Mouse (Mus musculus): ENCODE measurements around the gene Ints6. TPM values are rescaled to one million over a fixed set of nuclear protein-coding genes. Genes with fewer than 3 reads are reported as not detected.

Ints6 gene
- polyA plus RNA-seq, 1 experiment from 2014 or later = 32.1 TPM

DNA sequence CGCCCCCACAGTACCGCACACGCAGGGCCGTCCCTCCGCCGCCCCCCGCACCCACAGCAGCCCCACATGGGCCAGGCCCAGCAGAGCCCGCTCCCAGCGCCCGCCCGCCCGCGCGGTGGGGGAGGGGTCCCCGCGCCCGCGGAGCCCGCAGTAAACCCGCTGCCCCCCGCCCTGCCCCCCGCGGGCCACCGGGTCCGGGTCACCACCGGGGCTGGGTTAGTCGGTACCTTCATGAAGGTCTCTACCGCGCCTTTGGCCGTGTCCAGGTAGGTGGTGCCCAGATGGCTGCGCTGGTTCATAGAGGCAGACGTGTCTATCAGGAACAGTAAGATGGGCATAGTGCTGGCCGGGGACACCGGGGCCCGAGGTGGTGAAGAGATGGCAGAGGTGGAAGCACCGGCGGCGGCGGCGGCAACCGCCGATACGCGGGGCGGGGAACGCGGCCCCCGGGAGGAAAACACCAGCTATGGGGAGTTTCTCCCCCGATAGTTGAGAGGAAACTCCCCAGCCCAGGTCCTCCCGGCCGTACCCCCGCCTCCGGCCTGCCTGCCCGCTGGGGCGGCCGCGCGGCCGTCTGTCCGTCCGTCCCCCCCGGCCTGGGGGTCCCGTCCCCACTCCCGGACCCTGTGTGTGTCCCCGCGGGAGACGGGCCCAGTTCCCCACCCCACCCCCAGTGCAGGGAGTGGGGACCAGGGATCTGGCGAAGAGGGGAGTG, 491 bp downstream of the Ints6 start:
- WGBS = 1% methylated on average over 43 of the region's 68 CpGs
- Histone ChIP-seq H3K9ac (ENCODE audit: low read depth, low read length) (peak overlapping the region; percentile 99), H3K9me3 (ENCODE audit: control insufficient read depth, low read length) (no peaks in the 10 kb centered on the region), H3K27me3 (ENCODE audit: control insufficient read depth, insufficient read depth, low read length) (no peaks in the 10 kb centered on the region), H3K4me2 (replicated peaks; ENCODE audit: low read depth, low read length) (peak overlapping the region; percentile 44), H3K4me3 (ENCODE audit: low read length) (peak overlapping the region; percentile 99), H3K36me3 (ENCODE audit: control insufficient read depth, insufficient read depth, low read length) (peaks cover 12% of the 10 kb centered on the region), H3K27ac (ENCODE audit: low read depth, low read length) (peak overlapping the region; percentile 98), H3K4me1 (ENCODE audit: control insufficient read depth, insufficient read depth, low read length) (0 out of 2 replicates have a peak, but pooled peaks cover 3% of the 10 kb centered on the region)
- peak; percentile 47 for ATAC-seq (ENCODE audit: low FRiP score, low TSS enrichment)

DNA sequence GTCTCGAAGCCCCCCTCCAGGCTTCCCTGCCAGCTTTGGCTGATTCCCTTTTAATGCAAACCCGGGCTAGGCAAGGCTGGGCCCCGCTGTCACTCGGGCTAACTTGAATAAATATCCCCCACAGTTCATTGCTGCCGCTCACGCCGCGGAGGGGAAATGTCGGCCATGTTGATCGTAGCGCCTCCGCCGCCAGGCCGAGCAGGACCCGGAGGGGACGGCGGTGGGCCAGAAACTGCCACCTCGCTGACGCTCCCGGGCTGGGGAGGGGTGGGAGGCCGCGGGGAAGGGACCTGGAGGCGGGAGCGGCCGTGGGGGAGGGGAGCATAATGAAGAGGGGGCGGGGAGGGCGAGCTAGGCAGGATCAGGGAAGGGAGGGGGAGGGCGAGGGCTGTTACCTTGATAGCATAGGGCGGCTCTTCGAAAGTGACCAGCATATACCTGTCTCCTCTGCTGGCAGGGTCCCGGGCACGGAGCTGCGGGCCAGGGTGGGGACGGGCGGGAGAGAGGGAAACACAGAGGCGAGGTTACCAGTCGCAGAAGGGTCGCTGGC, 1.1 kb downstream of the Ints6 start:
- Histone ChIP-seq H3K27me3 (ENCODE audit: control insufficient read depth, insufficient read depth, low read length) (no peaks in the 10 kb centered on the region), H3K4me1 (ENCODE audit: control insufficient read depth, insufficient read depth, low read length) (0 out of 2 replicates have a peak, but pooled peaks cover 3% of the 10 kb centered on the region), H3K36me3 (ENCODE audit: control insufficient read depth, insufficient read depth, low read length) (peaks cover 12% of the 10 kb centered on the region), H3K9ac (ENCODE audit: low read depth, low read length) (peak overlapping the region; percentile 99), H3K27ac (ENCODE audit: low read depth, low read length) (peak overlapping the region; percentile 98), H3K9me3 (ENCODE audit: control insufficient read depth, low read length) (no peaks in the 10 kb centered on the region), H3K4me3 (ENCODE audit: low read length) (peak overlapping the region; percentile 99), H3K4me2 (replicated peaks; ENCODE audit: low read depth, low read length) (peak overlapping the region; percentile 44)
- peak; percentile 50 for ATAC-seq (ENCODE audit: low FRiP score, low TSS enrichment)
- 2% methylated on average over 36 of the region's 38 CpGs for WGBS

DNA sequence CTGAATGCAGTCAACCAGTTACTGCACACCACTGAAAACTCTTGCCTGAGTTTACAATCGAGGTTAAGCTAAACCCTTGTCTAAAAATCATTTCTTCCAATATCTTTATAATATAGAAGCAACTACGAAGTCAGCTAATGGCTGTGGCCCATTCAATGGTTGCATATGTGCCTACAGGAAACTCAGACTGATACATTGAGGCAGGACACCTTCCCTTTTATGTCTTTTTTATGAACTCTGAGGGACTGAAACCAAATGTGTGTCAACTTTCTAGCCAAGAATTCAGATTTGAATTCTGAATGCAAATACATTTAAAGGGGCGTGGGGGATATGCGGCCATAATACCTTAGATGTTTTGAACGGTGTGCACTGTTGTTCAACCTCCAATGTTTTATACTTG, 2.3 kb downstream of the Ints6 start:
- WGBS = 92% methylated on average over 5 of the region's 5 CpGs

DNA sequence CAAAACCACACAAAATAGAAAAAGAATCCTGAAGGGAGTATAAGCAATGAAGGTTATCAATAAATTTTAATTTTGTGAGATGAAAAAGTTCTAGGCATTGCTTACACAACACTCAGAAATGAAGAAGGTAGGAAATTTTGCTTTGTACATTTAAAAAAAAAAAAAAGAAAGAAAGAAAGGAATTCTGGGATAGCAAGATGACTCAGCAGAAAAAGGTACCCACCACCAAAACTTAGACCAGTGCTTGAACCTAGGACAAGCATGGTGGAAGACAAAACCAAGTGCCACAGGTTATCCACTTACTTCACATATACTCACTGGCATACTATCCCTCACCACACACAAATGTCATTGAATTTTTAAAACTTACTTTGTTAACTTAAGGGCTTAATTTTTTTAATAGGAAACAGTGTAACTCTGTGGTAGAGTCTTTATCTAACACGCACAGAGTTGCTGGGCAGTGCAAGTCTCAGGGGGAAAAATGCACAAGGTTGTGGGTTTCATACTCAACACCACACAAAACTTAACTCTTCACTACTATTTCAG, 5.8 kb downstream of the Ints6 start:
- Histone ChIP-seq H3K36me3 (ENCODE audit: control insufficient read depth, insufficient read depth, low read length) (peaks cover 27% of the 10 kb centered on the region), H3K4me1 (ENCODE audit: control insufficient read depth, insufficient read depth, low read length) (no peaks in the 10 kb centered on the region), H3K27me3 (ENCODE audit: control insufficient read depth, insufficient read depth, low read length) (no peaks in the 10 kb centered on the region), H3K4me2 (replicated peaks; ENCODE audit: low read depth, low read length) (no peak overlapping the region), H3K9me3 (ENCODE audit: control insufficient read depth, low read length) (no peaks in the 10 kb centered on the region), H3K27ac (ENCODE audit: low read depth, low read length) (no peak overlapping the region), H3K4me3 (ENCODE audit: low read length) (no peak overlapping the region), H3K9ac (ENCODE audit: low read depth, low read length) (no peak overlapping the region)
- WGBS = 88% methylated on average over 1 of the region's 1 CpGs
- ATAC-seq (ENCODE audit: low FRiP score, low TSS enrichment) = no peak

More for the DNA sequence above, 2.3 kb downstream of the Ints6 start:
- Histone ChIP-seq H3K4me3 (ENCODE audit: low read length) (no peak overlapping the region), H3K36me3 (ENCODE audit: control insufficient read depth, insufficient read depth, low read length) (peaks cover 17% of the 10 kb centered on the region), H3K27ac (ENCODE audit: low read depth, low read length) (no peak overlapping the region), H3K4me2 (replicated peaks; ENCODE audit: low read depth, low read length) (no peak overlapping the region), H3K27me3 (ENCODE audit: control insufficient read depth, insufficient read depth, low read length) (no peaks in the 10 kb centered on the region), H3K9me3 (ENCODE audit: control insufficient read depth, low read length) (no peaks in the 10 kb centered on the region), H3K4me1 (ENCODE audit: control insufficient read depth, insufficient read depth, low read length) (0 out of 2 replicates have a peak, but pooled peaks cover 3% of the 10 kb centered on the region), H3K9ac (ENCODE audit: low read depth, low read length) (no peak overlapping the region)
- ATAC-seq (ENCODE audit: low FRiP score, low TSS enrichment) = no peak

DNA sequence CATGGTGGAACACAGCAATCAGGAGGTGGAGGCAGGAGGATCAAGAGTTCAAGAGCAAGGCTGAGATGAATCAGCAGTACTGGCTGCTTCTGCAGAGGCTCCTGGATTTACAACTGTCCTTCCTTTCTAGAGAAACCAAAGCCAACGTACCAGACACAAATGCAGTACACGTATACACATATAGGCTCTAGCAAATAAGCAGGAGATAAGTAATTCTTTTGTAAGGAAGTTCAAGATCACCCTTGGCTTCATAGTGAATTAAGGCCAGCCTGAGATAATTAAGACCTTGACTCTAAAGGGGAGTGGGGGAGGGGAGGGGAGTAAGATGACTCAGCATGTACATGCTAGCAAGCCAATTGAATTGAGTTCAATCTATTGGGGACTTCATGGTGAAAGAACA, 9.5 kb downstream of the Ints6 start:
- Histone ChIP-seq H3K27ac (ENCODE audit: low read depth, low read length) (no peak overlapping the region), H3K4me1 (ENCODE audit: control insufficient read depth, insufficient read depth, low read length) (no peaks in the 10 kb centered on the region), H3K27me3 (ENCODE audit: control insufficient read depth, insufficient read depth, low read length) (no peaks in the 10 kb centered on the region), H3K9me3 (ENCODE audit: control insufficient read depth, low read length) (no peaks in the 10 kb centered on the region), H3K4me2 (replicated peaks; ENCODE audit: low read depth, low read length) (no peak overlapping the region), H3K4me3 (ENCODE audit: low read length) (no peak overlapping the region), H3K36me3 (ENCODE audit: control insufficient read depth, insufficient read depth, low read length) (peaks cover 19% of the 10 kb centered on the region; the same call in 1 of the 2 replicates), H3K9ac (ENCODE audit: low read depth, low read length) (no peak overlapping the region)
- 82% methylated on average over 2 of the region's 2 CpGs for WGBS
- no peak for ATAC-seq (ENCODE audit: low FRiP score, low TSS enrichment)

DNA sequence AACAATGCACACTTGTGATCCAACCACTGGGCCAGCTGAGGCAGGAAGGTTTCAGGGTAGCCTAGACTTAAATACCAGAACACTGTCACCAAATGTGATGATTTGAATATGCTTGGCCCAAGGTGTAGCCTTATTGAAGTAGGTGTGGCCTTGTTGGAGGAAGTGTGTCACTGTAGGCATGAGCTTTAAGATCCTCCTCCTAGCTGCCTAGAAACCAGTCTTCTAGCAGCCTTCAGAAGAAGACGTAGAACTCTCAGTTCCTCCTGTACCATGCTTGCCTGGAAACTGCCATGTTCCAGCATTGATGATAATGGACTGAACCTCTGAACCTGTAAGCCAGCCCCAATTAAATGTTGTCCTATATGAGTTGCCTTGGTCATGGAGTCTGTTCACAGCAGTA, 25.3 kb downstream of the Ints6 start:
- 91% methylated on average over 1 of the region's 1 CpGs for WGBS
- Histone ChIP-seq H3K4me3 (ENCODE audit: low read length) (no peak overlapping the region), H3K36me3 (ENCODE audit: control insufficient read depth, insufficient read depth, low read length) (peaks cover 40% of the 10 kb centered on the region), H3K9ac (ENCODE audit: low read depth, low read length) (no peak overlapping the region), H3K27me3 (ENCODE audit: control insufficient read depth, insufficient read depth, low read length) (no peaks in the 10 kb centered on the region), H3K4me1 (ENCODE audit: control insufficient read depth, insufficient read depth, low read length) (no peaks in the 10 kb centered on the region), H3K27ac (ENCODE audit: low read depth, low read length) (no peak overlapping the region), H3K4me2 (replicated peaks; ENCODE audit: low read depth, low read length) (no peak overlapping the region), H3K9me3 (ENCODE audit: control insufficient read depth, low read length) (no peaks in the 10 kb centered on the region)
- ATAC-seq (ENCODE audit: low FRiP score, low TSS enrichment) = no peak

DNA sequence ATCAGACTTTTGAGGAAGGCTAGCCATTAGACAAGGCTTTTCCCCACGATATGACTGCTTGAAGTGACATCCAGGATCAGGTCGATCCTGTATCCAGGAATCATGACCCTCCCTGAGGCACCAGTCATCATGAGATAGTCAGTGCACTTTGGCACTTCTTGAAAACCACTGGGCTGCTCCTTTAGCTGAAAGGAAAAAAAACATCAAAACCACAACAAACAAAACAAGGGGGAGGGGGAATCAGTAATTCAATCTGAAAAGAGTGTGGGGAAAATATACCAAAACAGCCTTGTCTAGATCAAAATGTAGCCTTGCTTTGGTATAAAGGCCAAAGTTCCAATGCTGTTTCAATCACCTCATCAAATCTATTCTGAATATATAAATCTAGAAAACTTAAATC, 27.3 kb downstream of the Ints6 start:
- 85% methylated on average over 2 of the region's 2 CpGs for WGBS
- Histone ChIP-seq H3K4me3 (ENCODE audit: low read length) (no peak overlapping the region), H3K27ac (ENCODE audit: low read depth, low read length) (no peak overlapping the region), H3K36me3 (ENCODE audit: control insufficient read depth, insufficient read depth, low read length) (peaks cover 39% of the 10 kb centered on the region), H3K4me1 (ENCODE audit: control insufficient read depth, insufficient read depth, low read length) (no peaks in the 10 kb centered on the region), H3K9me3 (ENCODE audit: control insufficient read depth, low read length) (no peaks in the 10 kb centered on the region), H3K27me3 (ENCODE audit: control insufficient read depth, insufficient read depth, low read length) (no peaks in the 10 kb centered on the region), H3K4me2 (replicated peaks; ENCODE audit: low read depth, low read length) (no peak overlapping the region), H3K9ac (ENCODE audit: low read depth, low read length) (no peak overlapping the region)
- no peak for ATAC-seq (ENCODE audit: low FRiP score, low TSS enrichment)

DNA sequence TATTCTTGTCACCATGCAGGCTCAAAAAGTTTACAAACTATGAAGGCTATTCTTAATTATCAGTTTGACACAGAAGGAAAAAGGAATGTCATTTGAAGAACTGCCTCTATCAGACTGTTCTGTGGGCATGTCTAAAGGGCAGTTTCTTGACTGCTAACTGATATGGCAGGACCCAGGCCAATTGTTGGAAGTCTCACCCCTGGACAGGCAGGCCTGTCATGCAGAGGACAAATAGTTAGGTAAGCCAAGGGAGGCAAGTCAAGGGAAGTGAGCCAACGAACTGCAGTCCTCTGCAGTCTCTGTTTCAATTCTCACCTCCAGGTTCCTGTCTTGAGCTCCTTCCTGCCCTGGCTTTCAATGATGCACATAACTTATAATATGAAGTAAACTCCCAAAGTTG, 29.1 kb downstream of the Ints6 start:
- Histone ChIP-seq H3K27ac (ENCODE audit: low read depth, low read length) (no peak overlapping the region), H3K9ac (ENCODE audit: low read depth, low read length) (no peak overlapping the region), H3K4me3 (ENCODE audit: low read length) (no peak overlapping the region), H3K9me3 (ENCODE audit: control insufficient read depth, low read length) (no peaks in the 10 kb centered on the region), H3K4me2 (replicated peaks; ENCODE audit: low read depth, low read length) (no peak overlapping the region), H3K36me3 (ENCODE audit: control insufficient read depth, insufficient read depth, low read length) (peaks cover 32% of the 10 kb centered on the region), H3K4me1 (ENCODE audit: control insufficient read depth, insufficient read depth, low read length) (no peaks in the 10 kb centered on the region), H3K27me3 (ENCODE audit: control insufficient read depth, insufficient read depth, low read length) (no peaks in the 10 kb centered on the region)
- WGBS = 86% methylated on average over 1 of the region's 1 CpGs
- no peak for ATAC-seq (ENCODE audit: low FRiP score, low TSS enrichment)

DNA sequence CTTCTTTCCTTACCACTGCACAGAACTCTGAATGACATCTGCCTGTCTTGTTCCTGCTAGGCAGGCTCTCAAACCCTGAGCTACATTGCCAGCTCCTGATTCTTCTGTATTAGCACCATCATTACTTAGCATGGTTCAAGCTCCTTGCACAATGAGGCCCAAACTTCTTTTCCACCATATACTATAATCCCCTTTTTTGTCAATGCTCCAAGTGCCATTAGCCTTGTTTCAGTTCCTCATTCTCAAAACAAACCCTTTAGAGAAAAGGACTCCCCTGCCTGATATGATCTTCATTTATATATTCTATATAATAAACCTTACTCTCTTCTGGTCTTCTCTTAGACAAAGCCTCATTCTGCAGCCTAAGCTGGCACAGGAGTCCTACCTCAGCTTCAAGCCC, 36.4 kb downstream of the Ints6 start:
- ATAC-seq (ENCODE audit: low FRiP score, low TSS enrichment) = no peak
- Histone ChIP-seq H3K9me3 (ENCODE audit: control insufficient read depth, low read length) (no peaks in the 10 kb centered on the region), H3K9ac (ENCODE audit: low read depth, low read length) (no peak overlapping the region), H3K4me1 (ENCODE audit: control insufficient read depth, insufficient read depth, low read length) (no peaks in the 10 kb centered on the region), H3K27ac (ENCODE audit: low read depth, low read length) (no peak overlapping the region), H3K36me3 (ENCODE audit: control insufficient read depth, insufficient read depth, low read length) (no peaks in the 10 kb centered on the region), H3K4me2 (replicated peaks; ENCODE audit: low read depth, low read length) (no peak overlapping the region), H3K4me3 (ENCODE audit: low read length) (no peak overlapping the region), H3K27me3 (ENCODE audit: control insufficient read depth, insufficient read depth, low read length) (no peaks in the 10 kb centered on the region)

Data from kidney, embryonic 14.5 days (tissue).